Mouse (Mus musculus) spleen, postnatal 4 days (tissue): Measurements from ENCODE around the gene Siglecf.

Source experiments
- DNase-seq, 2 experiments: peaks; one replicate each; pipeline ENCODE4 v3.0.0; 2022; ENCODE audit warnings: low spot score in 2 of 2

Gene Siglecf

GRCm38 (mm10) chr7:43378226-43378625, 27.1 kb downstream of the Siglecf start:
- DNase-seq: no peak

GRCm38 (mm10) chr7:43392349-43393121, 41.4 kb downstream of the Siglecf start:
- peak; percentile 27 to 65 for DNase-seq

- DNase-seq: no peak
These were observed 48.4 kb downstream of the Siglecf start for GRCm38 (mm10) chr7:43399501-43399900.

- DNase-seq: no peak
These were observed 51.6 kb downstream of the Siglecf start for GRCm38 (mm10) chr7:43402718-43403117.

- no peak for DNase-seq
These were observed 56.4 kb downstream of the Siglecf start for GRCm38 (mm10) chr7:43407573-43407972.

GRCm38 (mm10) chr7:43408131-43408553, 57.0 kb downstream of the Siglecf start, which contains the start of gene Siglecg:
Siglecg (plus strand) TSS chr7:43408204.
- peak; percentile 30 to 71 for DNase-seq

- no peak for DNase-seq
These were observed 57.9 kb downstream of the Siglecf start for GRCm38 (mm10) chr7:43409084-43409483.
